Mouse (Mus musculus): ENCODE results near the gene Hist2h2ab.
A peak's percentile ranks its signal among the peaks of the same experiment; 100 is the strongest.
"Not testable (repeated sequence)": the region's sequence is repeated elsewhere in the genome, so short reads cannot be mapped to it uniquely, and the experiment has no call there.

The Hist2h2ab gene

DNA sequence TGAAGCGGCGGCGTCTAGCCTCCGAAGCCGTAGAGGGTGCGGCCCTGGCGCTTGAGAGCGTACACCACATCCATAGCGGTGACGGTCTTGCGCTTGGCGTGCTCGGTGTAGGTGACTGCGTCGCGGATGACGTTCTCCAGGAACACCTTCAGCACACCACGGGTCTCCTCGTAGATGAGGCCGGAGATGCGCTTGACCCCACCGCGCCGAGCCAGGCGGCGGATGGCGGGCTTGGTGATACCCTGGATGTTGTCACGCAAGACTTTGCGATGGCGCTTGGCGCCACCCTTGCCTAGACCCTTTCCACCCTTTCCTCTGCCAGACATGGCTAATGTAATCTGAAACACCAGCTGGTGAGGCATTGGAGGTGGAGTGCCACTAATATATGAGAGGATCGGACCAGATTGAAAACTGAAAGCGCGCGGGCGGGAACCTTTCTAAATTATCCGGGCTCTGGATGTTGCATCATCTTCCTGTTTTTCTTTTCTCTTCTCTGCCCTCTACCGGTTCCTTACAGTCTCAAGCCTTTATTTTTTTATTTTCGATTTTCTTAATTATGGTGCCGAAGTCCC lies 43.4 kb downstream of the Hist2h2ab start, which contains the start of gene Hist2h4:
Gene Hist2h4 (minus strand): TSS at position 333 of the 572 bp plus-strand sequence.
- peak; percentile 100 for DNase-seq

DNA sequence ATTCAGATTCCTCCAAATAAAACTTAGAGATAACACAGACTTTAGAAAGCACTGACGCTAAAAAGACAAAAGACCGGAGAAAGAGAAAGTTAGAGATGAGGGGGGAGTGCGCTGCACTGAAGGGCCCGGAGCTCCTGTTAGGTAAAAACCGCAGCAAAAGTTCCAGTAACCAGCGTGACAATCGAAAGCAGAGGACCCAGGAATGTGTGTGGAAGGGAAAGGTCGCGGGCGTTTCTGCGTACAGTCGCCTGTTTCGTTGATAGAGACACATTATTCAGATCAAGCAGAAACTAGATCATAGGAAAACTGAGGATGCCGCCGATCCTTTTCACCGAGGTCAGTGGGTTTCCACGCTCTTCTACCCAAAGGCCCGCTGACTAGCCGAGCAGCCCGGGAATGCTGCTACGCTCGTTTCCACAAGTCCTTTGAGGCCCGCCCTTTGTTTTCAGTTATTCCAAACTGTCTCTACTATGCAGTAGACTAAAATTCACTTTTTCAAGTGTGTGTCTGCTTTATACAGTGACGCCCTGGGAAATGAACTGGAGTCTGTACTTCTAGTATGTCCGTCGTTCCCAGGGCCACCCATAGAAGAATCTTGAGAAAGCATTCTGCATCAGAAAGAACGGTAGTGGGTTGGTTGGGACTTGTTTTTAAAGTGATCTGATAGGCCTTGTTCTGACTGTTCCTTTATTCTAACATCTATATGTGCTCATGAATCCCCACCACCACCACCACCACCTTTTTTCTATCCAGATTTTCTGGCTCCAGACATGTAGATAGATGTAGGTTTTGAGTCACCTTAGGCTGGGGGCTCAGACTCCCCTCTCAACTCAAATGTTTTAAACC lies 44.1 kb downstream of the Hist2h2ab start:
- DNase-seq, result peak; percentile 96

DNA sequence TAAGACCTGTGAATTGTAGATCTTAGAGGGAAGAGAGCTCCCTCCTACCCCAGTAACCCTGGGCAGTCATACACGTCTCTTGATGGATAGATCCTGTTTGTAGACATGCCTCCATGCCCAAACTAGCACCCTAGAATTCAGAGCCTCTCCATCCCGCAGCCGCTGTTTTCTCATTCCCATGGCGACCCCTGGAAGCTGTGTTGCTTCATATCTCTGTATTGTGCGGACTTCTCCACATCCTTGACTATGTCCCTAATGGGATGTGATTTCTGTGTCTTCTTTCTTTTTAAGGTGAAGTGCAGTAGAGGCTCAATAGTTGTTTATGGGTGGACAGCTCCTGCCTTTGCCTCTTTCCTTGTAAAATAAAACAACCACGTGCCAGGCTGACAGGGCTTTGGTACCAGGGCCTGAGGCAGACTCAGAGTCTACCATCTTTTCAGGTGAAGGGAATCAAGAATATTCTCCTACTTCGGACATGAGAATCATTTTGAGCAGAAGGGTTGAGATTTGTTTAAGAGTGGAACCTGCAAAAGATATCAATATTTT lies 44.8 kb downstream of the Hist2h2ab start:
- DNase-seq, result peak; percentile 93

DNA sequence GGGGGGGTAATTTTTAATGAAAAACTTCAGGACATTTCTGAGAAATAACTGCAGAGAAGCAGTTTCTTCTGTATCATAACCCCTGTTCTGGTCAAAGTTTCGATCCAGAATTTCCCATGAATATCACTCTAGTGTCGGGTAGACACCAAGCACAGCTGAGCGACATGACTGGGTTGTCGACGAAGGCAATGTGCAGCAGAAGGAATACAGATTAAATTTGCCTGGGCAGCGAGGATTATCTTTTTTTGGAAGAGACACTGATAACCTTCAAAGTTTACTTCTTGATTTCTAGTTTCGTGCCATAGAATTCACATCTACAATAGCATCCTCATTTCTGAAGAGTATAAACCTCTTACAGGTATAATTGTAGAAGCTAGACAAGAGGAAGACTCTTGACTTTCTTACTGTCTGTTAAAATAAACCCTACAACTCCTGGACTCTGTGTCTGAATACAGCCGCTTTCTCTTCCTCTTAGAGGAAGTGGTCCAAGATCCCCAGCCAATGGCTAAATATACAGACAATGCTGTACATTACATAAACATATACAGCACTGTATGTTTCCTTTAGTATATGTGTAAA lies 46.6 kb downstream of the Hist2h2ab start:
- no peak for DNase-seq

DNA sequence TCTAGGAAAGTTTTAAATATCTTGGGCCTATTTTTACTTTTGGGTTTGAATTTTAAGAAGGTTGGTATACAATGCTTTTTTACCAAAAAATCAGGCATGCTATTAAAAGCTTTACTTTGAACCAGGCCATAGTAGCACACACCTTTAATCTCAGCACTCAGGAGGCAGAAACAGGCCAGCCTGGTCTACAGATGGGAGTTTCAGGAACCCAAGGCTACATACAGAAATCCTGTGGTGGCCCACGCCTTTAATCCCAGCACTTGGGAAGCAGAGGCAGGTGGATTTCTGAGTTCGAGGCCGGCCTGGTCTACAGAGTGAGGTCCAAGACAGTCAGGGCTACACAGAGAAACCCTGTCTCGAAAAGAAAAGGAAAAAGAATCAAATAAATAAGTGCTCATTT lies 47.9 kb downstream of the Hist2h2ab start:
- DNase-seq, result peak; percentile 87

DNA sequence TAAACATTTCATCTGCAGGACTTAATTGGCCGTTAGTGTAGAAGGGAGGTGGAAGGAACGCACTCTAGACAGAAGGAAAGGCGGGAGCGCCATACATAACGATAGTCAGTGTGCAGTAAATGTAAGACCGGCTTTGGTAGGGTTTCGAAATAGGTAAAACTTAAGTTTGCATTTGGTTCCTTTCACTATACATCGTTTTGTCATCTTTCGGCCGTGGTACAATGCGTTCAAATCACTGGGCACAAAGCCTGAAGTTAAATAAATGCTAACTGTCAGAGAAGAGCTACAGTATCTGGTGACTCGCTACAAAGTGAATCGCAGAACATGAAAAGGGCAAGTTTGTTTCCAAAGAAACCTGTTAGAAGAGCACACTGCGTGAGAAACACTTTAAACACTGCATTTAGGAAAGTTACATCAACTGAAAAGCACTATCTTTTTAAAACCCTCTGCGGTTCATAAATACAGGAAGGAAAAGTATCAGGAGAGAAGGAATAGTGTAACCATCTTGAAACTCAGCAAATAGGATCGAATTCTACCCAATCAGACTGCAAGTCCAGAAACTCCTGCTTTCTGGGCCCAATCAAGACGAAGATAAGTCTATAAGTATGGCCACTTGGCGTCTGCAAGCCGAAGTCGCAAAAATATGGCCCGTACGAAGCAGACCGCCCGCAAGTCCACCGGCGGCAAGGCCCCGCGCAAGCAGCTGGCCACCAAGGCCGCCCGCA lies 48.5 kb downstream of the Hist2h2ab start, which contains the start of gene Hist2h3b:
Gene Hist2h3b (plus strand): TSS at position 604 of the 725 bp plus-strand sequence.
- DNase-seq, result peak; percentile 99

DNA sequence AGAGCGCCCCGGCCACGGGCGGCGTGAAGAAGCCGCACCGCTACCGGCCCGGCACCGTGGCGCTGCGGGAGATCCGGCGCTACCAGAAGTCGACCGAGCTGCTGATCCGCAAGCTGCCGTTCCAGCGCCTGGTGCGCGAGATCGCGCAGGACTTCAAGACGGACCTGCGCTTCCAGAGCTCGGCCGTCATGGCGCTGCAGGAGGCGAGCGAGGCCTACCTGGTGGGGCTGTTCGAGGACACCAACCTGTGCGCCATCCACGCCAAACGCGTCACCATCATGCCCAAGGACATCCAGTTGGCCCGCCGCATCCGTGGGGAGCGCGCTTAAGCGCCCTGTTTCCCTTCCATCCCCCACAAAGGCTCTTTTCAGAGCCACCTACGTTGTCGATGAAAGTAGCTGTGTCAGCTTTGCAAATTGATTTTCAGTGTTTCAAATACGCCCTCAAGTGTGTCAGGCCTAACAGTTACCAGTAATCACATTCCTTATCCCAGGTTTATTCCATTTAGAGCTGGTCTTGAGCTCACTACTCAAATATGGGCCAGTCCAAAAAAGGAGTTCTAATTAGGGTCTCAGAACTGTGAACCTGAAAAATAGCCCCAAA lies 49.2 kb downstream of the Hist2h2ab start:
- DNase-seq, result not testable (repeated sequence)
